Mouse (Mus musculus) CD4-positive, CD25-positive, alpha-beta regulatory T cell, adult 2 months (primary cell): ENCODE data around the gene Vmn1r94.
"Not testable (repeated sequence)": the region's sequence is repeated elsewhere in the genome, so short reads cannot be mapped to it uniquely, and the experiment has no call there.

Experiments
- DNase-seq: peaks from one replicate; pipeline ENCODE4 v3.0.0-alpha.2; 2012; ENCODE audit warnings: low read depth, low spot score

The Vmn1r94 gene

GRCm38 (mm10) chr7:20168277-20168676, at the start of gene Vmn1r94:
Vmn1r94 (minus strand) TSS chr7:20168377.
- DNase-seq, result not testable (repeated sequence)

- not testable (repeated sequence) for DNase-seq
Measured at GRCm38 (mm10) chr7:20205507-20205906, 37.3 kb upstream of the Vmn1r94 start, which contains the start of gene Gm6164. Gm6164 (minus strand) TSS chr7:20205607.

GRCm38 (mm10) chr7:20193410-20193809, 25.2 kb upstream of the Vmn1r94 start, which contains the start of gene Vmn1r95:
Vmn1r95 (plus strand) TSS chr7:20193710.
- DNase-seq, result not testable (repeated sequence)

GRCm38 (mm10) chr7:20138988-20139387, 29.2 kb downstream of the Vmn1r94 start, which contains the start of gene Vmn1r93:
Vmn1r93 (minus strand) TSS chr7:20139088.
- not testable (repeated sequence) for DNase-seq

- DNase-seq, result not testable (repeated sequence)
Measured at GRCm38 (mm10) chr7:20122479-20122878, 45.7 kb downstream of the Vmn1r94 start, which contains the start of gene Gm16442. Gm16442 (minus strand) TSS chr7:20122579.
